Mouse (Mus musculus) frontal cortex, postnatal 10 days (tissue): ENCODE data around the gene 2310039H08Rik.

ENCODE experiments used
- DNase-seq, 2 experiments: peaks; one replicate each; pipeline ENCODE4 v3.0.0; 2022; ENCODE audit warnings: low spot score in 2 of 2, mixed read lengths in 1 of 2

2310039H08Rik gene

GRCm38 (mm10) chr17:46809131-46809830 is 36.8 kb downstream of the 2310039H08Rik start:
- no peak for DNase-seq

- no peak for DNase-seq
These were observed 38.2 kb downstream of the 2310039H08Rik start for GRCm38 (mm10) chr17:46810672-46811071.

GRCm38 (mm10) chr17:46812442-46812841 is 40.0 kb downstream of the 2310039H08Rik start:
- DNase-seq = no peak

- no peak for DNase-seq
These were observed 41.2 kb downstream of the 2310039H08Rik start for GRCm38 (mm10) chr17:46813637-46814036.

GRCm38 (mm10) chr17:46814497-46814896 is 42.1 kb downstream of the 2310039H08Rik start:
- no peak for DNase-seq

- no peak for DNase-seq
These were observed 43.9 kb downstream of the 2310039H08Rik start for GRCm38 (mm10) chr17:46816306-46816705.

- no peak for DNase-seq
These were observed 45.3 kb downstream of the 2310039H08Rik start for GRCm38 (mm10) chr17:46817734-46818158.

GRCm38 (mm10) chr17:46820628-46821027 is 48.2 kb downstream of the 2310039H08Rik start:
- no peak for DNase-seq
